Mouse (Mus musculus) G1E (cell line): ENCODE measurements around the gene Gm44502. TPM values are rescaled to one million over a fixed set of nuclear protein-coding genes. Genes with fewer than 3 reads are reported as not detected.
"Not testable (repeated sequence)": the region's sequence is repeated elsewhere in the genome, so short reads cannot be mapped to it uniquely, and the experiment has no call there.

ENCODE experiments used
- ATAC-seq: 2 replicates; pipeline ENCODE4 v1.8.0; 2016; ENCODE audit warnings: mild to moderate bottlenecking; ENCODE audit not compliant: insufficient number of reproducible peaks, poor library complexity, low FRiP score, severe bottlenecking; ENCODE audit errors: extremely low read depth
- DNase-seq: peaks from one replicate; pipeline ENCODE4 v3.0.0; 2012; ENCODE audit warnings: low spot score
- H3K27me3 ChIP-seq: 2 replicates; pipeline ENCODE4 v1.6.1; 2012; ENCODE audit warnings: mild to moderate bottlenecking, low read length, inconsistent platforms; ENCODE audit not compliant: insufficient read depth
- H3K36me3 ChIP-seq: replicated peaks from 2 replicates; pipeline ENCODE3; 2012; ENCODE audit warnings: mild to moderate bottlenecking, inconsistent platforms
- H3K4me1 ChIP-seq: 2 replicates; pipeline ENCODE4 v1.6.1; 2012; ENCODE audit warnings: low read depth, low read length, inconsistent platforms, mixed read lengths; ENCODE audit not compliant: insufficient read depth
- H3K4me3 ChIP-seq: 2 replicates; pipeline ENCODE4 v1.5.1; 2012; ENCODE audit warnings: low read depth, mild to moderate bottlenecking, inconsistent platforms, low read length, moderate library complexity, mixed read lengths
- H3K9me3 ChIP-seq: replicated peaks from 2 replicates; pipeline ENCODE4 v1.6.1; 2012; ENCODE audit warnings: inconsistent platforms
- CTCF ChIP-seq: IDR thresholded peaks from 2 replicates; pipeline ENCODE4 v1.5.1; 2012; ENCODE audit warnings: low read depth, low read length, inconsistent platforms, mixed read lengths
- GATA1 ChIP-seq: IDR thresholded peaks from 2 replicates; pipeline ENCODE4 v1.6.1; 2012; ENCODE audit warnings: borderline replicate concordance, low read length, inconsistent platforms, mixed read lengths
- GATA2 ChIP-seq: IDR thresholded peaks from 2 replicates; pipeline ENCODE4 v1.6.1; 2012; ENCODE audit warnings: low read depth, low read length, inconsistent platforms, borderline replicate concordance
- POLR2AphosphoS5 ChIP-seq: IDR thresholded peaks from 2 replicates; pipeline ENCODE4 v1.6.1; 2012; ENCODE audit warnings: low read depth, low read length, inconsistent platforms; ENCODE audit not compliant: insufficient replicate concordance
- TAL1 ChIP-seq: conservative IDR thresholded peaks from 2 replicates; pipeline ENCODE4 v1.6.1; 2012; ENCODE audit warnings: low read depth, low read length, inconsistent platforms, mixed read lengths
- polyA plus RNA-seq: library from polyadenylated mRNA; stranded (reverse); fragments of >175 nt; gene quantifications from 2 replicates; pipeline ENCODE4 v1.2.3, GENCODE M21; 2012
- total RNA-seq, 2 experiments: library from RNA; stranded (forward) in 1 of 2; stranded (reverse) in 1 of 2; fragments of 200-1000 nt in 1 of 2; fragments of >200 nt in 1 of 2; fragmentation: Nextera tagmentation in 1 of 2; gene quantifications; 2 replicates each; pipeline ENCODE4 v1.2.3; 2014 to 2017

Gene Gm44502
- total and polyA plus RNA-seq, 3 experiments = 0.71 to 0.93 TPM; not detected in 1

DNA sequence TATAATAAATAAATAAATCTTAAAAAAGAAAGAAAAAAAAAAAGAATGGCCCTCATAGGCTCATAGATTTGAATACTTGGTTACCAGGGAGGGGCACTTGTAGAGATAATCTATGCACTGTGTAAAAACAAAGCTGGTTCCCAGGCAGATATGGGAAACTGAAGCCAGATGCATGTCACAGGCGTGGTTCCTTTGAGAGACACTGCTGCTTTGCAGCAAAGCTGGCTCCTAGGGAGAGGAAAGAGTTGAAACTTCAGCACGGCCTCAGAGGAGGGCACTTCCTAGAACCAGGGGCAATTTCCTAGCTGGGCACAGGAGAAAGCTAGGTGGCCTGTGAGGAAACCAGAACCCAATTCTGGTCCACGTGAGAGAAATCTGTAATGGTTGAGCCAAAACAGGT lies 4.6 kb upstream of the Gm44502 start:
- Histone ChIP-seq H3K27me3 (no peaks in the 10 kb centered on the region), H3K4me3 (no peak overlapping the region), H3K9me3 (no peaks in the 10 kb centered on the region), H3K36me3 (peaks cover 14% of the 10 kb centered on the region), H3K4me1 (peaks cover 13% of the 10 kb centered on the region)
- TF ChIP-seq GATA1 (no peak), POLR2AphosphoS5 (no peak), TAL1 (no peak), GATA2 (no peak), CTCF (no peak)
- DNase-seq = no peak
- ATAC-seq = no peak

DNA sequence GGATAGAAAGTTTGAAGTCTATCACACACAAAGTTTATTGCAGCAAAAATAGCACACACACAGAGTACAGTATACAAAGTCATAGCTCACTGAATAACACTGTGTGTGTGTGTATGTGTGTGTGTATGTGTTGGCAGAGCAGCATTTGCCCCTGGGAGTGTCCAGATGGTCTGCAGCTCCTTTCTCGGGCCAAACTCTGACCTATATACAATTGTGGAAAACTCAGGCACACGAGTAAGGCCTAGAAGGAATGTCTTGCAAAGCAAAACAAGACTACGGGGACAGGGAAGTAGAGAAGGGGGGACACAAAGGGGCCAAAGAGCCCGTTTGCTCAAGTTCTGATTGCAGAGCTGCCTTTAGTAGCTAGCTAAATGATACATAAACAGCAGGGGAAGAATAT lies 3.5 kb upstream of the Gm44502 start:
- Histone ChIP-seq H3K4me3 (no peak overlapping the region), H3K9me3 (no peaks in the 10 kb centered on the region), H3K27me3 (no peaks in the 10 kb centered on the region), H3K36me3 (peaks cover 20% of the 10 kb centered on the region), H3K4me1 (peaks cover 24% of the 10 kb centered on the region)
- ATAC-seq = no peak
- no peak for DNase-seq
- TF ChIP-seq TAL1 (no peak), GATA2 (no peak), GATA1 (no peak), POLR2AphosphoS5 (no peak), CTCF (no peak)

DNA sequence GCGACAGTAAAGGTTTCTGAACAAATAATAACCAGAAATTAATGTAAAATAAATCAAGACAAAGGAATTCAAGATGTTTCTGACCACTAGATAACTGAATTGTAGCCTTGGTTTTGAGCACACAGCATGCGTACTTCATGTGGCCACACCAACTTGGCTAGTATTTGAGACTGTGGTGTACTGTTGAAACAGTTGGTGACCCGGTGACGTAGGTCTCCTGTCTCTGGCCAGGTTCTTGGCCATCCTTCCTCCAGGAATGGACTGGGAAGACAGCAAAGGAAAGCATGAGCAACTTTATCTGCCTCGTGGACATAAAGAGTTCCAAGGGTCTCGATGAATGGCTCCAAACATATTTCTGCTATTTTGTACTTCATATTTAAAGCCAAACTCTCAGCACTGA lies 2.3 kb upstream of the Gm44502 start:
- TF ChIP-seq TAL1 (no peak), POLR2AphosphoS5 (no peak), GATA2 (no peak), GATA1 (no peak), CTCF (no peak)
- DNase-seq (no peak), ATAC-seq (no peak)
- peaks cover 27% of the 10 kb centered on the region for H3K4me1 ChIP-seq
- no peak overlapping the region for H3K4me3 ChIP-seq
- H3K36me3 ChIP-seq = peaks cover 32% of the 10 kb centered on the region
- no peaks in the 10 kb centered on the region for H3K27me3 ChIP-seq
- H3K9me3 ChIP-seq = no peaks in the 10 kb centered on the region

DNA sequence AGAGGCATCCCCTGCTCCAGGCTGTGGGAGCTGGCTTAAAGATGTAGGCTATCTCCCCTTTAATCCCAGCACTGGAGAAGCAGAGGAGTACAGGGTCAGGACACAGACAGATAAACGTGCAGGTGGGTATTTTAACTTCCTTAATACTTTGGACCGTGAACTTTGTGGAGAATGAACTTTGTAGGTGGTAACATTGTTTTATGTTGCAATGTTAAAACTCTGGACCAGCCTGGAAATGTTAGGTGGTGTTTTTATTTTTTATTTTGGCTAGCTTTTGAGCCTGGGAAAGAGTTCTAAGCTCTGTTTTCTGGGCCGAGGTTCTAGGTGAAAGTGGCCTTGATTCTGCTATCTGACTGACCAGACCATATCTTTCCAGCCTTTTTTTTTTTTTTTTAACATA lies 1.8 kb upstream of the Gm44502 start:
- peaks cover 37% of the 10 kb centered on the region for H3K36me3 ChIP-seq

DNA sequence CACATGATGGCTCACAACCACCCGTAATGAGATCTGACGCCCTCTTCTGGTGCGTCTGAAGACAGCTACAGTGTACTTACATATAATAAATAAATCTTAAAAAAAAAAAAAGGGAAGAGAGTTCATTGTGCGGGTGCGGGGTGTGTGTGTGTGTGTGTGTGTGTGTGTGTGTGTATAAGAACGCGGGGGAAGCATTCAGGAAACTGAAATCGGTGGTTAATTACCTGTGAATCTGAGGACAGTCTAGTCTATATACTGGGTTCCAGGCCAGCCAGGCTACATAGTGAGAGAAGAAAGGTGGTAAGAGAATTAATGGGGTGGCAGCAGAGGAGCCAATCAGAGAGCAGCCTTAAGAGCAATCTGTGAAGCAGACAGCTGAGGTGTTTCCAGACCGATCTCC lies 1.3 kb upstream of the Gm44502 start:
- not testable (repeated sequence) for DNase-seq, H3K27me3 ChIP-seq, H3K9me3 ChIP-seq, ATAC-seq
- Histone ChIP-seq H3K36me3 (peaks cover 42% of the 10 kb centered on the region), H3K4me1 (peaks cover 27% of the 10 kb centered on the region), H3K4me3 (peak overlapping the region; percentile 85; the same call in 1 of the 2 replicates)

More for the DNA sequence above, 1.8 kb upstream of the Gm44502 start:
- TF ChIP-seq GATA1 (no peak), POLR2AphosphoS5 (no peak), CTCF (no peak), GATA2 (no peak), TAL1 (no peak)
- H3K9me3 ChIP-seq = no peaks in the 10 kb centered on the region
- H3K4me3 ChIP-seq = no peak overlapping the region
- no peaks in the 10 kb centered on the region for H3K27me3 ChIP-seq
- ATAC-seq (no peak), DNase-seq (no peak)
- peaks cover 27% of the 10 kb centered on the region for H3K4me1 ChIP-seq

DNA sequence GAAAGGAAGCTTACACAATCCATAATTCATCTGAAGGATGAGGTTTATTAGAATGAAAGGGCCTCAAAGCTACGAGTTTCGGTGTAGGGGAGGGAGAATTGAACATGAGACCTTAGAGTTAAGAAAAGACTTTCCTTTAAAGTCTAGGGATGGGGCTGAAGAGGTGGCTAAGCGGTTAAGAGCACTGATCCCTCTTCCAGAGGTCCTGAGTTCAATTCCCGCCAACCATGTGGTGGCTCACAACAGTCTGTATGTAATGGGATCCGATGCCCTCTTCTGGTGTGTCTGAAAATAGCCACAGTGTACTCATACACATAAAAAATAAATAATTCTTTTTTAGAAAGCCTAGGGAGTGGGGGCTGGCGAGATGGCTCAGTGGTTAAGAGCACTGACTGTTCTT lies 845 bp upstream of the Gm44502 start:
- TF ChIP-seq CTCF = no peak
- no peak for TF ChIP-seq GATA1
- no peak for TF ChIP-seq GATA2
- no peak for TF ChIP-seq POLR2AphosphoS5
- no peak for TF ChIP-seq TAL1
- Histone ChIP-seq H3K27me3 (no peaks in the 10 kb centered on the region), H3K4me3 (peak overlapping the region; percentile 85), H3K9me3 (no peaks in the 10 kb centered on the region), H3K4me1 (peaks cover 27% of the 10 kb centered on the region), H3K36me3 (peaks cover 47% of the 10 kb centered on the region)
- ATAC-seq (no peak), DNase-seq (no peak)

DNA sequence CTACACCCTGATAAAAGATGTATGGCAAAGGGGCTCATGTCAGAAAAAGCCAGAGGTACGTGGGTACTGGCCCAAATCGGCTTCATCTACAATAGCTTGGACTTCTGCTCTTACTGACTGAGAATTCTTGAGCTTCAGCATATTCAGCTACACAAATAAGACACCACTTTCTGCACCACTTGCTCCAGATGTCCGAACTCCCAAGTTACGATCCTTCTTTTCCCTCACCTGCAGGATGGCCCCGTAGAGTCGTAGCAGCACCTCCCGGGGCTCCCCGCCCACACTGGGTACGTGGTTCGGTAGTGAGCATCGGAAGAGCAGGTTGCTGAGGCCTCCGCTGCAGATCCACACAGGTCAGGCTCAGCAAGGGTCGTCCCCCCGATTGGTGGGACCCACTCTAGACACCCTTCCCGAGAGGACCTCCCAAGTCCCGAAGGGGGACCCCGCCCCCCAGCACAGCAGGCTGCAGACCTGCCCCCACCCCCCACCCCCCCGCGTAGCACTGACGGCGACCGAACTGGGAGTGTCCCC lies 610 bp downstream of the Gm44502 start:
- Histone ChIP-seq H3K4me1 (peaks cover 27% of the 10 kb centered on the region), H3K9me3 (no peaks in the 10 kb centered on the region), H3K27me3 (no peaks in the 10 kb centered on the region), H3K4me3 (peak overlapping the region; percentile 85), H3K36me3 (peaks cover 56% of the 10 kb centered on the region)
- DNase-seq = no peak
- ATAC-seq = no peak
- TF ChIP-seq CTCF (no peak), TAL1 (no peak), GATA1 (no peak), GATA2 (no peak), POLR2AphosphoS5 (no peak)
